ENCODE assay signal across 19 mouse cellular contexts in the genomic region with DNA sequence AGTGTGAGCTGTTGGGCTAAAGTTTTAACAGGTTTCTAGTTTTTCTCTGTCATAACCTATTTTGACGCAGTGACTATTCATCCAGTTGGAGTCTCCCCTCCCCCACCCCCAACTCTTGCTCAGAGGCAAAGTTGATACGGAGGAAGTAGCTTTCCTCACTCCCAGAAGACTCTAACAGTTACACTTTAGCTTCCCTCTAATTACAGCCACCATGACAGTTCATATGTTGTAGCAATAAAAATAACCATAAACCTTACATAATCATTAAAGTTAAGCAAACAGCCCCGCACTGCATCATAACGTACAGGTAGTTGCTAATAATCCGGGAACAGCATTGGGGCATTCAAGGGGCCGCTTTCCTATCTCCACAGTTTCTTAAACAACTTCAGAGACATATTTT. TPM values are rescaled to one million over a fixed set of nuclear protein-coding genes. Genes with fewer than 3 reads are reported as not detected.
"Had no signal": no experiment of that assay in that cellular context is flagged by ENCODE, and none has a peak within 500 bp of the region (broad histone marks: within the 10 kb centered on the region; RNA-seq: fewer than 3 reads in every experiment).

No protein-coding gene starts in this region.

- H3K9ac ChIP-seq: limb, embryonic 13.5 days; liver, embryonic 13.5 days; neural tube, embryonic 12.5 days had no signal

- H3K36me3 ChIP-seq: limb, embryonic 10.5 days; limb, embryonic 13.5 days; liver, embryonic 13.5 days; neural tube, embryonic 12.5 days had no signal

- DNase-seq: kidney, adult 18-20 months; kidney, adult 9 months; kidney, postnatal 14 days; kidney, postnatal 4 days; layer of hippocampus, adult 9-11 months; liver, embryonic 13.5 days; lung, adult 2 months; lung, postnatal 14 days; midbrain, embryonic 14.5 days; right cerebral cortex, postnatal 25 days; thymus, adult 18-20 months; thymus, postnatal 36 days had no signal

- H3K27ac ChIP-seq: limb, embryonic 10.5 days; limb, embryonic 13.5 days; liver, embryonic 13.5 days; macrophage; neural tube, embryonic 12.5 days had no signal

- H3K4me3 ChIP-seq: limb, embryonic 10.5 days; limb, embryonic 13.5 days; liver, embryonic 13.5 days; neural tube, embryonic 12.5 days had no signal

- H3K27me3 ChIP-seq: limb, embryonic 13.5 days; liver, embryonic 13.5 days; neural tube, embryonic 12.5 days had no signal

- H3K4me1 ChIP-seq: limb, embryonic 10.5 days; limb, embryonic 13.5 days; liver, embryonic 13.5 days; neural tube, embryonic 12.5 days had no signal

- H3K4me2 ChIP-seq: limb, embryonic 13.5 days; liver, embryonic 13.5 days; midbrain, embryonic 11.5 days; neural tube, embryonic 12.5 days had no signal

- H3K9me3 ChIP-seq: limb, embryonic 10.5 days; limb, embryonic 13.5 days; liver, embryonic 13.5 days; neural tube, embryonic 12.5 days had no signal

RNA-seq across cellular contexts. Expression of gene Tmem273, which starts 15.2 kb away (rescaled TPM):
- total RNA-seq: megakaryocyte-erythroid progenitor cell, adult 5-6 weeks had no signal
- polyA plus RNA-seq: testis, adult 2 months had no signal
